39 mouse cellular contexts compared by ENCODE assay signal in genomic region chr3:103626481-103626880, GRCm38 (mm10). TPM values are rescaled to one million over a fixed set of nuclear protein-coding genes. Genes with fewer than 3 reads are reported as not detected.
DNase-seq lines count a peak whose midpoint lies in the region; ATAC-seq and TF ChIP-seq lines count a peak whose summit lies in the region.
"Had no signal": no experiment of that assay in that cellular context is flagged by ENCODE, and none has a peak within 500 bp of the region (broad histone marks: within the 10 kb centered on the region; RNA-seq: fewer than 3 reads in every experiment).

No protein-coding gene starts in this region.

- TF ChIP-seq POLR2A in CH12.LX (IDR thresholded peaks at IDR 0.05; ENCODE audit: low read depth, low read length) (no peak), MEL (IDR thresholded peaks at IDR 0.05; ENCODE audit: control insufficient read depth in 1 of 2, insufficient read depth in 1 of 2, low read depth in 1 of 2, low read length in 2 of 2, poor library complexity in 1 of 2) (no peak)
- TF ChIP-seq POLR2A in bone marrow, adult 2 months (IDR thresholded peaks at IDR 0.05; ENCODE audit: borderline replicate concordance, control insufficient read depth, low read depth, low read length): no peak

- H3K36me3 ChIP-seq in CH12.LX (replicated peaks in 1 of 2; ENCODE audit: control insufficient read depth in 1 of 2, insufficient read depth in 1 of 2, low read length in 1 of 2) (no peaks in the 10 kb centered on the region), MEL (ENCODE audit: control insufficient read depth in 1 of 2, insufficient read depth in 2 of 2, low read length in 2 of 2) (no peaks in the 10 kb centered on the region)
- no peaks in the 10 kb centered on the region for H3K36me3 ChIP-seq in hindbrain, embryonic 14.5 days (replicated peaks; ENCODE audit: control insufficient read depth, insufficient read depth)
- H3K36me3 ChIP-seq: embryonic facial prominence, embryonic 10.5 days; embryonic facial prominence, embryonic 15.5 days; heart, embryonic 10.5 days; heart, embryonic 15.5 days; liver, embryonic 15.5 days; lung, embryonic 15.5 days; midbrain, embryonic 12.5 days; neural tube, embryonic 12.5 days had no signal

- H3K27ac ChIP-seq in CH12.LX (ENCODE audit: insufficient read depth, low read depth): no peak overlapping the region
- H3K27ac ChIP-seq in MEL (ENCODE audit: control insufficient read depth, low read depth, low read length): no peak overlapping the region
- no peak overlapping the region for H3K27ac ChIP-seq in bone marrow, adult 2 months (ENCODE audit: control insufficient read depth, insufficient read depth, low read depth, low read length, poor library complexity)
- no peak overlapping the region for H3K27ac ChIP-seq in hindbrain, embryonic 14.5 days
- H3K27ac ChIP-seq: embryonic facial prominence, embryonic 10.5 days; embryonic facial prominence, embryonic 15.5 days; forebrain, embryonic 13.5 days; heart, embryonic 10.5 days; heart, embryonic 15.5 days; hindbrain, postnatal 0 days; liver, embryonic 15.5 days; lung, embryonic 15.5 days; midbrain, embryonic 12.5 days; neural tube, embryonic 12.5 days had no signal

- TF ChIP-seq RAD21 in CH12.LX (IDR thresholded peaks at IDR 0.05; ENCODE audit: low read depth, low read length) (peak; percentile 16), MEL (IDR thresholded peaks at IDR 0.05; ENCODE audit: low read depth, low read length) (peak; percentile 33)

- WGBS in bone marrow, adult 2 months: 89% methylated on average over 4 of the region's 4 CpGs
- WGBS in hindbrain, embryonic 14.5 days: 93% methylated on average over 4 of the region's 4 CpGs

- H3K4me3 ChIP-seq in CH12.LX (replicated peaks in 1 of 3; ENCODE audit: low read depth in 2 of 3, low read length in 2 of 3, poor library complexity in 1 of 3) (no peak overlapping the region), MEL (ENCODE audit: control insufficient read depth in 1 of 2, insufficient read depth in 1 of 2, low read depth in 2 of 2, low read length in 2 of 2) (no peak overlapping the region)
- H3K4me3 ChIP-seq in bone marrow, adult 2 months (replicated peaks; ENCODE audit: control insufficient read depth, low read depth, low read length): no peak overlapping the region
- no peak overlapping the region for H3K4me3 ChIP-seq in hindbrain, embryonic 14.5 days (replicated peaks; ENCODE audit: low read length)
- H3K4me3 ChIP-seq: embryonic facial prominence, embryonic 10.5 days; embryonic facial prominence, embryonic 15.5 days; forebrain, embryonic 13.5 days; heart, embryonic 10.5 days; heart, embryonic 15.5 days; liver, embryonic 15.5 days; lung, embryonic 15.5 days; midbrain, embryonic 12.5 days; myocyte; neural tube, embryonic 12.5 days had no signal

- peak; percentile 7 for DNase-seq in A20 (ENCODE audit: low read depth, low spot score)
- DNase-seq in CH12.LX (ENCODE audit: extremely low read depth): peak; percentile 4
- peak; percentile 12 for DNase-seq in MEL (ENCODE audit: low read depth, low spot score)
- DNase-seq in kidney, adult 8-10 months: no peak
- DNase-seq in hindbrain, embryonic 14.5 days (ENCODE audit: low spot score): no peak
- no peak for DNase-seq in urinary bladder, postnatal 10 days (ENCODE audit: low spot score)
- DNase-seq: adrenal gland, adult 2 months; cerebellum, adult 8-10 months; cerebellum, postnatal 25 days; gastrocnemius, postnatal 14 days; kidney, postnatal 25 days; layer of hippocampus, postnatal 36 days; left cerebral cortex, postnatal 4 days; right cerebral cortex, adult 18-20 months; right cerebral cortex, postnatal 4 days; thymus, adult 2 months; thymus, postnatal 36 days had no signal

- TF ChIP-seq EP300 in CH12.LX (IDR thresholded peaks at IDR 0.05; ENCODE audit: low read length) (no peak), MEL (IDR thresholded peaks at IDR 0.05; ENCODE audit: low read depth in 1 of 2, low read length in 2 of 2) (no peak)

- H3K4me2 ChIP-seq in CH12.LX (ENCODE audit: insufficient read depth, low read depth, poor library complexity, severe bottlenecking): no peak overlapping the region
- H3K4me2 ChIP-seq in hindbrain, embryonic 14.5 days (replicated peaks): no peak overlapping the region
- H3K4me2 ChIP-seq: embryonic facial prominence, embryonic 15.5 days; forebrain, embryonic 13.5 days; heart, embryonic 15.5 days; liver, embryonic 15.5 days; lung, embryonic 15.5 days; midbrain, embryonic 12.5 days; neural tube, embryonic 12.5 days had no signal

- H3K79me2 ChIP-seq in CH12.LX (replicated peaks; ENCODE audit: control insufficient read depth, extremely low read depth, insufficient read depth, poor library complexity, severe bottlenecking) (no peaks in the 10 kb centered on the region), MEL (ENCODE audit: control insufficient read depth, insufficient read depth, low read length, poor library complexity) (no peaks in the 10 kb centered on the region)

- dilution Hi-C loops in CH12.LX (cut with MboI; ENCODE audit: extremely low pct_ligation_motif_present, extremely low pct_unique_long_range_greater_than_20kb, low sequenced_read_pairs): no loop called here

- H3K9me3 ChIP-seq in CH12.LX (replicated peaks; ENCODE audit: low read length): no peaks in the 10 kb centered on the region
- H3K9me3 ChIP-seq in MEL (replicated peaks; ENCODE audit: insufficient read depth, low read length): no peaks in the 10 kb centered on the region
- H3K9me3 ChIP-seq in hindbrain, embryonic 14.5 days (ENCODE audit: control insufficient read depth, low read length): no peaks in the 10 kb centered on the region
- H3K9me3 ChIP-seq: embryonic facial prominence, embryonic 10.5 days; embryonic facial prominence, embryonic 15.5 days; forebrain, embryonic 13.5 days; heart, embryonic 10.5 days; heart, embryonic 15.5 days; liver, embryonic 15.5 days; lung, embryonic 15.5 days; midbrain, embryonic 12.5 days; neural tube, embryonic 12.5 days had no signal

- in situ Hi-C loops in CH12.LX (cut with MboI; ENCODE audit: low pct_ligation_motif_present, low pct_unique_long_range_greater_than_20kb, low sequenced_read_pairs): no loop called here

- H3K9ac ChIP-seq in CH12.LX (ENCODE audit: insufficient read depth, low read depth) (no peak overlapping the region), MEL (ENCODE audit: control insufficient read depth, low read depth, low read length, poor library complexity, severe bottlenecking) (no peak overlapping the region)
- H3K9ac ChIP-seq in hindbrain, embryonic 14.5 days: no peak overlapping the region
- H3K9ac ChIP-seq: embryonic facial prominence, embryonic 15.5 days; forebrain, embryonic 13.5 days; heart, embryonic 15.5 days; liver, embryonic 15.5 days; lung, embryonic 15.5 days; midbrain, embryonic 12.5 days; neural tube, embryonic 12.5 days had no signal

- H3K27me3 ChIP-seq in CH12.LX (replicated peaks) (no peaks in the 10 kb centered on the region), MEL (ENCODE audit: control insufficient read depth in 1 of 2, insufficient read depth in 2 of 2, low read length in 2 of 2) (no peaks in the 10 kb centered on the region)
- no peaks in the 10 kb centered on the region for H3K27me3 ChIP-seq in hindbrain, embryonic 14.5 days (ENCODE audit: control insufficient read depth, insufficient read depth, low read length)
- H3K27me3 ChIP-seq: embryonic facial prominence, embryonic 15.5 days; forebrain, embryonic 13.5 days; heart, embryonic 15.5 days; liver, embryonic 15.5 days; lung, embryonic 15.5 days; midbrain, embryonic 12.5 days; neural tube, embryonic 12.5 days; Patski had no signal

- H3K4me1 ChIP-seq in CH12.LX (ENCODE audit: control insufficient read depth in 1 of 2, insufficient read depth in 2 of 2) (no peaks in the 10 kb centered on the region; a peak in 1 of 4 replicates), MEL (ENCODE audit: control insufficient read depth in 1 of 2, insufficient read depth in 2 of 2, low read length in 2 of 2) (no peaks in the 10 kb centered on the region)
- no peaks in the 10 kb centered on the region; the same call in 1 of the 2 replicates for H3K4me1 ChIP-seq in bone marrow, adult 2 months (ENCODE audit: control insufficient read depth, insufficient read depth, low read length)
- 0 out of 2 replicates have a peak, but pooled peaks cover 4% of the 10 kb centered on the region for H3K4me1 ChIP-seq in hindbrain, embryonic 14.5 days (replicated peaks; ENCODE audit: control insufficient read depth, insufficient read depth, low read length)
- H3K4me1 ChIP-seq: embryonic facial prominence, embryonic 10.5 days; liver, embryonic 15.5 days had no signal

- TF ChIP-seq CTCF in CH12.LX (conservative IDR thresholded peaks at IDR 0.05 in 1 of 2, IDR thresholded peaks at IDR 0.05 in 1 of 2; ENCODE audit: low read depth in 2 of 2, low read length in 2 of 2) (peak in 1 of 2 experiments; percentile 39; a peak in 2 of 4 replicates), MEL (IDR thresholded peaks at IDR 0.05 in 2 of 3, conservative IDR thresholded peaks at IDR 0.05 in 1 of 3; ENCODE audit: control insufficient read depth in 1 of 3, insufficient read depth in 1 of 3, low read depth in 2 of 3, low read length in 3 of 3, poor library complexity in 1 of 3, severe bottlenecking in 1 of 3) (peak; percentile 28 to 40 (median 32); a peak in 3 of 6 replicates)
- 0 out of 2 replicates have a peak, but pooled peaks have one; percentile 20 for TF ChIP-seq CTCF in bone marrow, adult 2 months (IDR thresholded peaks at IDR 0.05; ENCODE audit: control insufficient read depth, insufficient read depth, low read length)

- no peak for ATAC-seq in hindbrain, embryonic 14.5 days (ENCODE audit: low FRiP score)
- ATAC-seq: activated CD4-positive, CD25-positive, alpha-beta regulatory T cell, adult 4 months; forebrain, embryonic 13.5 days; hindbrain, postnatal 0 days; intestine, embryonic 16.5 days; Patski had no signal

RNA-seq across cellular contexts. Expression of gene Atg4a-ps, which starts 19.4 kb away (rescaled TPM):
- total RNA-seq in CH12.LX (2012; rRNA removed) (0.46 and 0.64 TPM in 2 replicates), CH12.LX (2014; rRNA removed) (5.7 and 6.6 TPM in 2 replicates), MEL (2012; rRNA removed) (0.36 and 0.81 TPM in 2 replicates)
- polyA plus RNA-seq in CH12.LX (2012; ENCODE audit: insufficient read length, low read depth) (2.1 and 4.0 TPM in 2 replicates), MEL (2012; ENCODE audit: insufficient read depth in 1 of 2, insufficient read length in 2 of 2, low read depth in 1 of 2, low replicate concordance in 2 of 2, missing spikeins in 1 of 2) (1 to 10 TPM in 1 of 2 experiments, not detected in 1; 3.4 TPM)
- 1.4 and 2.0 TPM in 2 replicates for polyA plus RNA-seq in bone marrow, adult 2 months (2011; ENCODE audit: insufficient read depth, insufficient read length, low replicate concordance, missing spikeins)
- polyA plus RNA-seq in hindbrain, embryonic 14.5 days (2014; fragmentation: Nextera tagmentation; extraction: Ambion mirVana): 0.11 and 0.16 TPM in 2 replicates
- total RNA-seq: midbrain, postnatal 0 days had no signal
- polyA plus RNA-seq: adrenal gland, adult 2 months; hindbrain, embryonic 11.5 days; midbrain, postnatal 0 days; neural tube, embryonic 12.5 days; spleen, adult 2 months; thymus, adult 2 months had no signal

RNA-seq across cellular contexts. Expression of gene Syt6, which starts 51.5 kb away (rescaled TPM):
- 0.08 TPM in 1 of 2 replicates, not detected in the other for total RNA-seq in CH12.LX (2012; rRNA removed)
- total RNA-seq in CH12.LX (2014; rRNA removed): not detected in 2 replicates
- not detected in 2 replicates for polyA plus RNA-seq in CH12.LX (2012; ENCODE audit: insufficient read length, low read depth)
- total RNA-seq in MEL (2012; rRNA removed): 0.04 TPM in 1 of 2 replicates, not detected in the other
- polyA plus RNA-seq in MEL (2012; ENCODE audit: insufficient read depth in 1 of 2, insufficient read length in 2 of 2, low read depth in 1 of 2, low replicate concordance in 2 of 2, missing spikeins in 1 of 2): not detected
- 1.3 TPM in 1 of 2 replicates, not detected in the other for polyA plus RNA-seq in bone marrow, adult 2 months (2011; ENCODE audit: insufficient read depth, insufficient read length, low replicate concordance, missing spikeins)
- polyA plus RNA-seq in hindbrain, embryonic 14.5 days (2014; fragmentation: Nextera tagmentation; extraction: Ambion mirVana): 14.9 and 16.2 TPM in 2 replicates
- total RNA-seq: adrenal gland, adult 2 months; gastrocnemius, postnatal 14 days; granulocyte monocyte progenitor cell, adult 5-6 weeks; heart, postnatal 25 days; megakaryocyte, adult 5-6 weeks had no signal
- polyA plus RNA-seq: activated CD4-positive, CD25-positive, alpha-beta regulatory T cell, adult 4 months; adrenal gland, adult 2 months; C2C12; heart, embryonic 15.5 days; Patski had no signal

Comparison
In these comparisons a context has a peak if more than half of its experiments do, and no peak if none do; other contexts are left out.
1. DNase-seq: peak in A20 (single experiment), CH12.LX (single experiment) and MEL (single experiment); none in kidney, adult 8-10 months (0 of 2), hindbrain, embryonic 14.5 days (single experiment) and urinary bladder, postnatal 10 days (single experiment).